Mouse (Mus musculus) neural tube, embryonic 11.5 days (tissue): ENCODE measurements at regions not wholly inside any gene's neighbourhood (a gene's known extent, or its start where the extent isn't known, plus 50 kb on each side); places are given as distances from the start of the nearest gene placed in this dataset.

Source experiments
- ATAC-seq: fragments of 200-750 bp; cut with Nextera tagmentation; 2 replicates; pipeline ENCODE4 v1.8.0; 2017; ENCODE audit warnings: moderate number of reproducible peaks, mild to moderate bottlenecking, moderate TSS enrichment, moderate library complexity; ENCODE audit not compliant: insufficient read depth, low FRiP score, low TSS enrichment
- DNase-seq: peaks from one replicate; pipeline ENCODE4 v3.0.0-alpha.2; 2015; ENCODE audit warnings: low spot score
- H3K27ac ChIP-seq: fragments of 300-500 bp; sonication (generic); 2 replicates; pipeline ENCODE4 v1.5.1; 2014; ENCODE audit warnings: low read depth, mild to moderate bottlenecking, low read length
- H3K27me3 ChIP-seq: fragments of 300-500 bp; sonication (generic); 2 replicates; pipeline ENCODE4 v1.6.1; 2014; ENCODE audit warnings: mild to moderate bottlenecking, low read length, mixed read lengths; ENCODE audit not compliant: control insufficient read depth, insufficient read depth
- H3K36me3 ChIP-seq: fragments of 300-500 bp; sonication (generic); 2 replicates; pipeline ENCODE4 v1.6.1; 2014; ENCODE audit warnings: mild to moderate bottlenecking, low read length, moderate library complexity, mixed read lengths; ENCODE audit not compliant: control insufficient read depth, insufficient read depth
- H3K4me1 ChIP-seq: fragments of 300-500 bp; sonication (generic); 2 replicates; pipeline ENCODE4 v1.6.1; 2014; ENCODE audit warnings: low read length, mixed read lengths; ENCODE audit not compliant: control insufficient read depth, insufficient read depth
- H3K4me2 ChIP-seq: fragments of 300-500 bp; sonication (generic); 2 replicates; pipeline ENCODE4 v1.6.1; 2014; ENCODE audit warnings: low read depth, mild to moderate bottlenecking, moderate library complexity
- H3K4me3 ChIP-seq: fragments of 300-500 bp; sonication (generic); 2 replicates; pipeline ENCODE4 v1.5.1; 2014; ENCODE audit warnings: low read depth, low read length
- H3K9ac ChIP-seq: fragments of 300-500 bp; sonication (generic); 2 replicates; pipeline ENCODE4 v1.6.1; 2014; ENCODE audit warnings: mild to moderate bottlenecking, low read length
- H3K9me3 ChIP-seq: fragments of 300-500 bp; sonication (generic); 2 replicates; pipeline ENCODE4 v1.6.1; 2016; ENCODE audit warnings: low read length; ENCODE audit not compliant: control insufficient read depth
- WGBS: fragments of 180-500 bp; shearing (Covaris S2); extraction: QIAGEN DNeasy Blood & Tissue Kit; methylation state at CpG from one replicate; pipeline ENCODE4 v1.1.7; 2014; 5-methylcytosine and 5-hydroxymethylcytosine counted together

- Histone ChIP-seq H3K9ac (no peak overlapping the region), H3K4me3 (no peak overlapping the region), H3K4me1 (no peaks in the 10 kb centered on the region), H3K27ac (no peak overlapping the region), H3K27me3 (no peaks in the 10 kb centered on the region), H3K9me3 (no peaks in the 10 kb centered on the region), H3K4me2 (no peak overlapping the region), H3K36me3 (no peaks in the 10 kb centered on the region)
- 72% methylated on average over 1 of the region's 1 CpGs for WGBS
- ATAC-seq (no peak), DNase-seq (no peak)
These were observed 252.7 kb upstream of the Robo2 start for GRCm38 (mm10) chr16:74664337-74664736.

GRCm38 (mm10) chr16:74651244-74651643, 239.6 kb upstream of the Robo2 start:
- 88% methylated on average over 3 of the region's 3 CpGs for WGBS

GRCm38 (mm10) chr16:74649207-74649606, 237.6 kb upstream of the Robo2 start:
- H3K4me2 ChIP-seq: no peak overlapping the region
- H3K4me3 ChIP-seq: no peak overlapping the region
- DNase-seq: no peak
- WGBS: 89% methylated on average over 2 of the region's 2 CpGs
- no peaks in the 10 kb centered on the region for H3K36me3 ChIP-seq
- no peaks in the 10 kb centered on the region for H3K4me1 ChIP-seq
- H3K27me3 ChIP-seq: no peaks in the 10 kb centered on the region
- H3K27ac ChIP-seq: no peak overlapping the region
- H3K9ac ChIP-seq: no peak overlapping the region
- ATAC-seq: no peak
- no peaks in the 10 kb centered on the region for H3K9me3 ChIP-seq

More at GRCm38 (mm10) chr16:74651244-74651643, 239.6 kb upstream of the Robo2 start:
- H3K9me3 ChIP-seq: no peaks in the 10 kb centered on the region
- no peaks in the 10 kb centered on the region for H3K36me3 ChIP-seq
- ATAC-seq (no peak), DNase-seq (no peak)
- H3K4me3 ChIP-seq: no peak overlapping the region
- H3K4me2 ChIP-seq: no peak overlapping the region
- no peaks in the 10 kb centered on the region for H3K27me3 ChIP-seq
- H3K4me1 ChIP-seq: no peaks in the 10 kb centered on the region
- no peak overlapping the region for H3K27ac ChIP-seq
- H3K9ac ChIP-seq: no peak overlapping the region

- no peak overlapping the region for H3K27ac ChIP-seq
- no peak for ATAC-seq
These were observed 236.8 kb upstream of the Robo2 start for GRCm38 (mm10) chr16:74648384-74648783.

GRCm38 (mm10) chr16:74644750-74645366, 233.2 kb upstream of the Robo2 start:
- ATAC-seq (no peak), DNase-seq (no peak)
- H3K9ac ChIP-seq: no peak overlapping the region
- no peaks in the 10 kb centered on the region for H3K36me3 ChIP-seq
- no peak overlapping the region for H3K27ac ChIP-seq
- no peaks in the 10 kb centered on the region for H3K27me3 ChIP-seq
- no peaks in the 10 kb centered on the region for H3K9me3 ChIP-seq
- 32% methylated on average over 10 of the region's 10 CpGs for WGBS
- H3K4me3 ChIP-seq: no peak overlapping the region
- no peak overlapping the region for H3K4me2 ChIP-seq
- no peaks in the 10 kb centered on the region for H3K4me1 ChIP-seq

More at GRCm38 (mm10) chr16:74648384-74648783, 236.8 kb upstream of the Robo2 start:
- Histone ChIP-seq H3K4me3 (no peak overlapping the region), H3K9me3 (no peaks in the 10 kb centered on the region), H3K36me3 (no peaks in the 10 kb centered on the region), H3K27me3 (no peaks in the 10 kb centered on the region), H3K4me2 (no peak overlapping the region), H3K9ac (no peak overlapping the region), H3K4me1 (no peaks in the 10 kb centered on the region)
- DNase-seq: no peak

GRCm38 (mm10) chr16:74639805-74640204, 228.2 kb upstream of the Robo2 start:
- Histone ChIP-seq H3K9ac (no peak overlapping the region), H3K4me3 (no peak overlapping the region), H3K9me3 (no peaks in the 10 kb centered on the region), H3K4me1 (no peaks in the 10 kb centered on the region), H3K36me3 (no peaks in the 10 kb centered on the region), H3K27me3 (no peaks in the 10 kb centered on the region), H3K27ac (no peak overlapping the region), H3K4me2 (no peak overlapping the region)
- DNase-seq (no peak), ATAC-seq (no peak)
- 80% methylated on average over 7 of the region's 7 CpGs for WGBS

GRCm38 (mm10) chr16:74637638-74638037, 226.0 kb upstream of the Robo2 start:
- ATAC-seq (no peak), DNase-seq (no peak)
- H3K9me3 ChIP-seq: no peaks in the 10 kb centered on the region
- H3K27me3 ChIP-seq: no peaks in the 10 kb centered on the region
- no peak overlapping the region for H3K9ac ChIP-seq
- 70% methylated on average over 5 of the region's 5 CpGs for WGBS
- no peaks in the 10 kb centered on the region for H3K4me1 ChIP-seq
- no peak overlapping the region for H3K4me2 ChIP-seq
- H3K4me3 ChIP-seq: no peak overlapping the region
- no peaks in the 10 kb centered on the region for H3K36me3 ChIP-seq
- no peak overlapping the region for H3K27ac ChIP-seq

GRCm38 (mm10) chr16:74625783-74626182, 214.2 kb upstream of the Robo2 start:
- Histone ChIP-seq H3K9me3 (no peaks in the 10 kb centered on the region), H3K4me2 (no peak overlapping the region), H3K27me3 (no peaks in the 10 kb centered on the region), H3K9ac (no peak overlapping the region), H3K27ac (no peak overlapping the region), H3K4me3 (no peak overlapping the region), H3K4me1 (no peaks in the 10 kb centered on the region), H3K36me3 (no peaks in the 10 kb centered on the region)
- ATAC-seq: no peak
- 89% methylated on average over 2 of the region's 2 CpGs for WGBS
- no peak for DNase-seq

- ATAC-seq: no peak
- no peak overlapping the region for H3K4me2 ChIP-seq
- H3K9ac ChIP-seq: no peak overlapping the region
- no peaks in the 10 kb centered on the region for H3K9me3 ChIP-seq
- no peak overlapping the region for H3K4me3 ChIP-seq
- DNase-seq: no peak
- 56% methylated on average over 4 of the region's 4 CpGs for WGBS
- no peaks in the 10 kb centered on the region for H3K27me3 ChIP-seq
- no peaks in the 10 kb centered on the region for H3K4me1 ChIP-seq
- no peaks in the 10 kb centered on the region for H3K36me3 ChIP-seq
- no peak overlapping the region for H3K27ac ChIP-seq
These were observed 200.4 kb upstream of the Robo2 start for GRCm38 (mm10) chr16:74612072-74612471.
